Mouse (Mus musculus) mesoderm, embryonic 11.5 days (tissue): ENCODE data around the gene Tfap2b.

ENCODE experiments used
- DNase-seq: peaks from one replicate; pipeline ENCODE4 v3.0.0-alpha.2; 2012; ENCODE audit warnings: low read depth, low spot score

Tfap2b gene

GRCm38 (mm10) chr1:19208641-19209358, at the start of gene Tfap2b:
Gene Tfap2b (plus strand): TSS chr1:19208914.
- peak; percentile 63 for DNase-seq

DNA sequence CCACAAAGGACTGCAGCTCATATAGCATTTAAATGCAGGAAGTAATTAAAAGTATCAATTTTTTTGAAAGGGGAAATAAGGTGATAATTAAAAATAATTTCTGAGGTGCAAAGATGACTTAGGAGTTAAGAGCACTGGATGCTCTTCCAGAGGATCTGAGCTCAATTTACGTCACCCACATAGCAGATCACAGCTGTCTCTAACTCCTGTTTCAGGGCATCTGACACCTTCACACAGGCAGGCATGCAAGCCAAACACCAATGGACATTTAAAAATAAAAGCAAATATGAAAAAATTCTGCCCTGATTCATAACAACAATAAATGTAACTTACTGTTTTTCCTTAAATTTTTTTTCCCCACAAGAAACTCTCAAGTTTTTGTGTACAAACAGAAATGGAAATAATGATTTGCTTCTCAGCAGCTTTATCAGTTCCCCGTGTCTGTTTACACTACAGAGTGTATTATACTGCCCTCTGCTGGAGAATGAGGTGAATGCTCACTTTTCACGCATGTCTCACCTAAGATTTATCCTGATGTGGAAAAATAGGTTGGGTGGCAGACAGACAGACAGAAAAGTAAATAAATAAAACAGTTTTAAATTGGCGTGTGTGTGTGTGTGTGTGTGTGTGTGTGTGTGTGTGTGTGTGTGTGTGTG, 29.8 kb upstream of the Tfap2b start:
- peak; percentile 48 for DNase-seq

GRCm38 (mm10) chr1:19205649-19206048, 3.1 kb upstream of the Tfap2b start:
- peak; percentile 65 for DNase-seq

DNA sequence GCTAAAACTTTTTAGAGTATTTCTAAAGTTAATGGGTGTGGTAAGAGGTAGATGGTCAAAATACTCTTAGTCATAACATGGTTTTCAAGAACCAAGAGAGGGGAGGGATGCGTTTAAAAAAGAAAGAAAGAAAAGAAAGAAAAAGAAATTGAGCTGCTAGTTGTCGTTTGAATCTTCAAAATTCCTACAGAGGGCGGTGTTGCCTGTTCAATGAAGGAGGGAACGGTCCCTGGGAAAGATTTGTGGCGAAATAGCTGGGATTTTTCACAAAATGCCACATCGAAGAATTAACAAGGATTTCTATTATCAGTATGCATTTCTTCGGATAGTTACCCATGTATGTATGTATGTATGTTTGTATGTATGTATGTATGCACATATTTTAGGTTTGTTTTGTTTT, 2.5 kb upstream of the Tfap2b start:
- DNase-seq, result peak; percentile 74

DNA sequence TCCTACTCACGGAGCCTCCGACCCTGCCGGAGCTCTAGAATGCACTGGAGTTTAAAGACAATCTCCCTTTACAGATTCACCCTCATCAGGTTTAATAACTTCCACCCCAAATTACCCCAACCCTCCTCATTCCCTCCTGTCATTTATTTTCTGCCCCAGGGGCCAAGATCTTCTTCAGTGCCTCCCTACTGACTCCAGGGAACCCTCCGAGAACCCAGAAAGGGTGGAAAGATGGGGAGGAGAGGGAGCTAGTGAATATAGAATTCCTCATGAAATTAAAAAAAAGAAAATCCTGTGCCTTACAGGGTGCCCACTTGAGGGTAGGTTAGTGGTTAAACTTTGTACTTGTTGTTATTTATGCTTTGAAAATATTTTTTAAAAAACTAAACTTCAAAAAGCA, 1.1 kb upstream of the Tfap2b start:
- DNase-seq, result no peak

- no peak for DNase-seq
These were observed 638 bp downstream of the Tfap2b start for GRCm38 (mm10) chr1:19209359-19209745.

- no peak for DNase-seq
These were observed 1.1 kb downstream of the Tfap2b start for GRCm38 (mm10) chr1:19209776-19210175.

GRCm38 (mm10) chr1:19210215-19211032, 1.7 kb downstream of the Tfap2b start:
- DNase-seq, result no peak

GRCm38 (mm10) chr1:19211033-19211405, 2.3 kb downstream of the Tfap2b start:
- no peak for DNase-seq

- DNase-seq, result no peak
These were observed 2.9 kb downstream of the Tfap2b start for GRCm38 (mm10) chr1:19211546-19212154.

DNA sequence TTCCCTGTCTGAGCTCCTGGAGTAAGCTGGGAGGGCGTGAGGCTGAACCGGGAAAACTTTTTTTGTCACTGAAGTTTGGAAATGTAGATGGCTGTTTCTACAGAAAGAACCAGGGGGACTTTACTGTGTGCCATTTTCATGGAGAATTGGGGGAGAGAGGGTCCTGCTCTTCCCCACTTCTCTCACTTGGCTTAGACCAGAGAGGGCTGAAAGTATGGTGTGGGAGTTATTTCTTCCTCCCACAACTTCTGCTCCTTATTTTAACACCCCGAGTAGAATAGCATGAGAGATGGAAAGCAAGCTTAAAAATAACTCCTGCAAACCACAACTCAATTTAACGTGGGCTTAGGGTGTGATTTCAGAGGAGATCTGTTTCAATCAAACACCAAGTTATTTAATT, 4.0 kb downstream of the Tfap2b start:
- no peak for DNase-seq

DNA sequence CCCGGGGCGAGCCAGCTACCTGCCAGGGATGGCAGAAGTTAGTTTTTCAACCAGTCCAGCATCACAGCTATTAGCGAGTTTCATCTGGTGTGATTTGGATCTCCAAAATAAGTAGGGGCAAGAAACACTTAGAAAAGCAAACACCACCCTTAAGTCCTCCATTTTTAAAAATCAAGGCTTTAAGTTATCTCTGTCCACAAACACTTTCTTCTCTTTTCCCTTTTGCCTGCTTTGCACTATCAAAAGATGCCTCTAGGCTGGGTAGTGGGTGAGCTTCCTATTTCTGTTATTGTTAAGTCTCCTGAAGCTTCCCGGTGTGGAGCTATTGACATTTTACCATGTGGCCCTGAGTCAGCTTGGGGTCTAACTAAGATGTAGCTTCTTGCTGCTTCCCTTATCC, 4.5 kb downstream of the Tfap2b start:
- DNase-seq, result no peak

GRCm38 (mm10) chr1:19213851-19214395, 5.2 kb downstream of the Tfap2b start:
- DNase-seq, result no peak

GRCm38 (mm10) chr1:19217391-19217790, 8.7 kb downstream of the Tfap2b start:
- no peak for DNase-seq

GRCm38 (mm10) chr1:19218221-19218620, 9.5 kb downstream of the Tfap2b start:
- no peak for DNase-seq

- no peak for DNase-seq
These were observed 10.7 kb downstream of the Tfap2b start for GRCm38 (mm10) chr1:19219381-19219780.

DNA sequence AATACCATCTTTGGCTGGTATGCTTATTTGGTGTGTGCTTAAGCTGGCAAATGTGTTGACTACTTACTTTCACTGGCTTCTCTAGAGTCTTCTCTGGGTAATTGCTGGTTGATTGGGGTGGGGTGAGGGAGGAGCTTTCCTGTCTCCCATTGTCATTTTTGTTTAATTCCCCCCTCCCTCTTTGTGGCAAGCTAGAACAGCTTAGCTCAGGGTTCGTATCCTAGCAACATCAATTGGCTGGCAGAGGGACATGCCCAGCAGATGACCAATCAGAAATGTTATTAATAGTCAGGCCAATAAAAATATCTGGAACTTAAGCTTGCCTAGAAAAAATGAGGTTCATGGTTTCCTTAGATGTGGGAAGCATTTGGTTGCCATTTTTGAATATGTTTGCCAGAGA, 11.8 kb downstream of the Tfap2b start:
- no peak for DNase-seq

- DNase-seq, result no peak
These were observed 12.9 kb downstream of the Tfap2b start for GRCm38 (mm10) chr1:19221601-19222000.

- no peak for DNase-seq
These were observed 18.0 kb downstream of the Tfap2b start for GRCm38 (mm10) chr1:19226699-19227098.

DNA sequence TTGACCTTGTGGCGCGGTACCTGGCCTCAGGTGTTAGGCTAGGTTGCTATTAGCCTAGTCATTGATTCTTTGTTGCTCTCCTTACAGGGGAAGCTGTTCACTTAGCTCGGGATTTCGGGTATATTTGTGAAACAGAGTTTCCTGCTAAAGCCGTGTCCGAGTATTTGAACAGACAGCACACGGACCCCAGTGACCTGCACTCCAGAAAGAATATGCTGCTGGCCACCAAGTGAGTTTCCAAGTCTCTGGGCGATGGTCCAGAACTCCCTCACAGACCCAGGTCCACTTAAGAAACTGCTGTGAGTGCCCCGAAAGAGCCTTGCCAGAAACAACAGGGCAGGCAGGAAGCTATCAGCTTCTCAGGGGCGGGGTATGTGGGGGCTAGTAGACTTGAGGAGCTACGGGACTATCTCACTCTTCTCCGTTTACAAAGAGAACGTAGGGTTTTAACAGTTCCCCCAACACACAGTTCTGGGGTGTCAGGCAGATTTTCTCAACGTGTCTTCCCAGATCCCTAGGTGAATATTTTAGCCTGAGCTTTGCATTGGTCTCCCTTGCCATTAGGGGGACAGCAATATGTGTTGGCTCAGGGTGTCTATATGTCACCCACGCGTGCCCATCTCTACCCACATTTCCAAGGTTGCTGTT, 22.3 kb downstream of the Tfap2b start:
- DNase-seq, result no peak

DNA sequence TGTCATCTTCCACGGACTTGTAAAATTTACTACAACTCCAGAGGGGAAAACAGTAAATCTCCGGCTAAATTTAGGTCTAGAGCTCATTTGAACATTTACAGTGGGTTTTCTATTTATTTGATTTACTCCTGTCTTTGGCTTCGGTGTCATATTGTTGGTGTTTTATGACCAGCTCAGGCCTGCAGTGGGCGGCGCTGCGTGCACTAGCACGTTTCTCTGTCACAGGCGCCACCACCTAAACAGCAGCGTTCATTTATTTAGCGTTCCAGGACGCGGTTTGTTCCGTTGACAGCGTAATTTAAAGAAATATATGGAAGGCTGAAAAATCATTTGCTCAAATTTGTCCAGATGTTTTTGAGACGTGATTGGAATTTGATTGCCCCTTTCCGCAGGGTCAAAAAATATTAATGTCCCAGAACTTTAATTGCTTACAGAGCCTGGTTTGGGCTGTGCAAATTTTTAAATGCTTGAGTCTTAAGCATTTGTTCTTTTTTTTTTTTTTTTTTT, 22.9 kb downstream of the Tfap2b start:
- DNase-seq, result no peak
